Mouse (Mus musculus) midbrain, embryonic 11.5 days (tissue): Measurements from ENCODE around the gene Aldh1a1. TPM values are rescaled to one million over a fixed set of nuclear protein-coding genes. Genes with fewer than 3 reads are reported as not detected.
"Not testable (repeated sequence)": the region's sequence is repeated elsewhere in the genome, so short reads cannot be mapped to it uniquely, and the experiment has no call there.

ENCODE experiments used
- ATAC-seq: fragments of 200-750 bp; cut with Nextera tagmentation; 2 replicates; pipeline ENCODE4 v1.8.0; 2017; ENCODE audit warnings: moderate TSS enrichment, moderate library complexity; ENCODE audit not compliant: low FRiP score
- DNase-seq: peaks from one replicate; pipeline ENCODE4 v3.0.0; 2015; ENCODE audit warnings: low spot score; ENCODE audit errors: missing footprints
- H3K27ac ChIP-seq: fragments of 300-500 bp; sonication (generic); 2 replicates; pipeline ENCODE4 v1.5.1; 2014; ENCODE audit warnings: low read depth, low read length
- H3K27me3 ChIP-seq: fragments of 300-500 bp; sonication (generic); 2 replicates; pipeline ENCODE4 v1.6.1; 2014; ENCODE audit warnings: mild to moderate bottlenecking, low read length, moderate library complexity, mixed read lengths; ENCODE audit not compliant: control insufficient read depth, insufficient read depth
- H3K36me3 ChIP-seq: fragments of 300-500 bp; sonication (generic); 2 replicates; pipeline ENCODE4 v1.6.1; 2014; ENCODE audit warnings: mild to moderate bottlenecking, low read length, moderate library complexity, mixed read lengths; ENCODE audit not compliant: control insufficient read depth, insufficient read depth
- H3K4me1 ChIP-seq: fragments of 300-500 bp; sonication (generic); 2 replicates; pipeline ENCODE4 v1.6.1; 2014; ENCODE audit warnings: low read length; ENCODE audit not compliant: control insufficient read depth, insufficient read depth
- H3K4me2 ChIP-seq: fragments of 300-500 bp; sonication (generic); 2 replicates; pipeline ENCODE4 v1.6.1; 2014; ENCODE audit warnings: mild to moderate bottlenecking, moderate library complexity
- H3K4me3 ChIP-seq: fragments of 300-500 bp; sonication (generic); 2 replicates; pipeline ENCODE4 v1.5.1; 2014; ENCODE audit warnings: low read depth, low read length
- H3K9ac ChIP-seq: fragments of 300-500 bp; sonication (generic); 2 replicates; pipeline ENCODE4 v1.6.1; 2014; ENCODE audit warnings: low read length
- H3K9me3 ChIP-seq: fragments of 300-500 bp; sonication (generic); 2 replicates; pipeline ENCODE4 v1.6.1; 2016; ENCODE audit warnings: low read length; ENCODE audit not compliant: control insufficient read depth
- WGBS: fragments of 180-500 bp; shearing (Covaris S2); extraction: QIAGEN DNeasy Blood & Tissue Kit; methylation state at CpG from one replicate; pipeline ENCODE4 v1.1.7; 2014; 5-methylcytosine and 5-hydroxymethylcytosine counted together
- polyA plus RNA-seq: library from polyadenylated mRNA; unstranded; fragments of >200 nt; fragmentation: Nextera tagmentation; extraction: Ambion mirVana; gene quantifications from 2 replicates; pipeline ENCODE4 v1.2.1, GENCODE M21; 2014

The Aldh1a1 gene
- polyA plus RNA-seq, 1 experiment from 2014 or later = 0.81 TPM

DNA sequence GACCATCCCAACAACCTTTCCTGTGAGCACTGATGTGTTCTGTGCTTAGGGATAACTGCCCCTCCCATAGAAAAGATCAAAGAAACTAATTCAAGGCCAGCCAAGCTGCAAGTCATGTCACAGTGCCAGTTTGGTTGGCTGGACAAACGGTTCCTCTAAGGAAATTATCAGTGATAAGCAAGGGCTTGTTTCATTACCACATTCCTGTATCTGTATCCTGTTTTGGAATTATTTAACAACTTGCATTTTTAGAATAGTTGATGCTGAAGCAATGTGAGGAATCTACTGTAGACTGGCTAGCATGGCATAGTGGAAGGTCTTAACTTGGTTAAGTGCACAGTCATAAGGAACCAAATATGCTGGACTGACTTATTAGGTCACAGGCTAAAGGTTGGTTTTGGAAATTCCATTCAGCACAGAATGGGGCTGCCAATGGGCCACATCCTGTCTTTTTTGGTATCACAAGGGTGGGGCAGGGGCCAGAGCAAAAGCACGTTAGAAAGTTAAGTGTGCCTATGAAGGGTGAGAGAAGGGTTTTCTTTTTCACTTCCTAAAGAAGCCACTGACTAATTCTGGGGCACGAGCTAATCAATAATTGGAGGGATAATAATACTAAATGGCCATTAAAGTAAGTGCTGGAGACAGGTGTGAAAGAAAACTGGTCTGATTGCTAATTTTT is 121.9 kb downstream of the Aldh1a1 start:
- no peaks in the 10 kb centered on the region for H3K4me1 ChIP-seq
- no peak overlapping the region for H3K27ac ChIP-seq
- no peak overlapping the region for H3K9ac ChIP-seq
- H3K9me3 ChIP-seq = no peaks in the 10 kb centered on the region
- H3K27me3 ChIP-seq = no peaks in the 10 kb centered on the region
- WGBS = 77% methylated on average over 3 of the region's 3 CpGs
- no peak overlapping the region for H3K4me3 ChIP-seq
- H3K36me3 ChIP-seq = no peaks in the 10 kb centered on the region
- no peak overlapping the region for H3K4me2 ChIP-seq
- ATAC-seq (no peak), DNase-seq (no peak)

DNA sequence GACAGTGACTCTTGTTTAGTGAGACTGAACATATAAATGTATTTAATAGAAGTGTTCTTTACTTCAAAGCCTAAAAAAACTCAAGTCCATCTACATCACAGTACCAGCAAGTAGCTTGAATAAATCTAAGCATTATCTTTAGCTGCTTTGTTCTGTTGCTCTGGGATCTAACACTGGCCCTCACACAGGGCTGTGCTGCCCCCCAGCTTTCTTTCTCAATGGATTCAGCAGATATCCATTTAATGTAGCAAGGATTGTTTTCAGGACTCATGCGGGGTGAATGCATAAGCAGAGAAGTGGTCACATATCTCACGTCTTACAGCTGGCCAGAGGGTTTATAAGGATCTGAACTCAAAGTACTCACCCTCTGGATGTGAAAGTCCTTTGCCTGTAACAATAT is 129.9 kb downstream of the Aldh1a1 start:
- no peak for DNase-seq
- ATAC-seq = peak; percentile 79
- H3K4me1 ChIP-seq = 0 out of 2 replicates have a peak, but pooled peaks cover 2% of the 10 kb centered on the region

DNA sequence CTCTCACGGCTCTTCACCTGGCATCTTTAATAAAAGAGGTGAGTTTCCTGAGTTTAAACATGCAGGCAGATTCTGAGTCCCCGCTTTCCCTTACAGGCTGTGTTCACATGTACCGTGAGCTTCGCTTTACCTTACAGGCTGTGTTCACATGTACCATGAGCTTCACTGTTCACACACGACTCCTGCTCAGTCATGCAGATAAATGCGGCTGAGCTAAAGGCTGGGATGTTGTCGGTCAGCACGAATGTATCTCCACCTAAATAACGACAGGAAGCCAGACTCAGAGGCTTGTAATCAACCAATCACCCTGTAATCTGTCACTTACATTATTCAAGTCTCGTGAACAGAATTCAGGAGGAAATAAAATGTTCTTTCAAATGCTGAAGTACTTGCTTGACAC is 130.9 kb downstream of the Aldh1a1 start:
- Histone ChIP-seq H3K9ac (no peak overlapping the region), H3K27ac (no peak overlapping the region), H3K9me3 (no peaks in the 10 kb centered on the region), H3K4me1 (0 out of 2 replicates have a peak, but pooled peaks cover 2% of the 10 kb centered on the region), H3K4me2 (no peak overlapping the region), H3K36me3 (no peaks in the 10 kb centered on the region), H3K4me3 (no peak overlapping the region), H3K27me3 (no peaks in the 10 kb centered on the region)
- WGBS = 66% methylated on average over 10 of the region's 10 CpGs
- no peak for DNase-seq
- ATAC-seq = no peak

More for the DNA sequence above, 129.9 kb downstream of the Aldh1a1 start:
- no peaks in the 10 kb centered on the region for H3K27me3 ChIP-seq
- no peak overlapping the region for H3K27ac ChIP-seq
- no peaks in the 10 kb centered on the region for H3K9me3 ChIP-seq
- no peak overlapping the region for H3K9ac ChIP-seq
- no peak overlapping the region for H3K4me3 ChIP-seq
- no peak overlapping the region for H3K4me2 ChIP-seq
- 28% methylated on average over 2 of the region's 2 CpGs for WGBS
- H3K36me3 ChIP-seq = no peaks in the 10 kb centered on the region

DNA sequence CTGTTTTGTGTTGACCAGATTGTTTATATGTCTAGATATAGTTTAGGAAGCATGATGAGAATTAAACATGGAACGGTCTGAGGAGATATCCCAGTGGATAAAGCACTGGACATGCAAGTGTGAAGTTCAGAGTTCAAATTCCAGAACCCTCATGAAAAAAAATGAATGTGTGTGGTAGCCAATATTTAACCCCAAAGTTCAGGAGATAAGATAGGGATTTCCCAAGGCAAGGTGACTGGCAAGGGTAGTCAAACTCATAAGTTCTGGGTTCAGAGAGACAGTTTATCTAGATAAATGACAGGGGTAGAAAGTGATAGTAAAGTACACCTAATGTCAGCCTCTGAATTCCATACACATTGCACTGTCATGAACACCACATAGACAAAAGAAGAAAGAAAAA is 138.5 kb downstream of the Aldh1a1 start:
- Histone ChIP-seq H3K4me1 (no peaks in the 10 kb centered on the region; the same call in 1 of the 2 replicates), H3K27me3 (no peaks in the 10 kb centered on the region), H3K36me3 (no peaks in the 10 kb centered on the region), H3K4me3 (no peak overlapping the region), H3K4me2 (no peak overlapping the region), H3K27ac (no peak overlapping the region), H3K9me3 (no peaks in the 10 kb centered on the region), H3K9ac (no peak overlapping the region)
- WGBS = 93% methylated on average over 1 of the region's 1 CpGs
- no peak for DNase-seq
- no peak for ATAC-seq

DNA sequence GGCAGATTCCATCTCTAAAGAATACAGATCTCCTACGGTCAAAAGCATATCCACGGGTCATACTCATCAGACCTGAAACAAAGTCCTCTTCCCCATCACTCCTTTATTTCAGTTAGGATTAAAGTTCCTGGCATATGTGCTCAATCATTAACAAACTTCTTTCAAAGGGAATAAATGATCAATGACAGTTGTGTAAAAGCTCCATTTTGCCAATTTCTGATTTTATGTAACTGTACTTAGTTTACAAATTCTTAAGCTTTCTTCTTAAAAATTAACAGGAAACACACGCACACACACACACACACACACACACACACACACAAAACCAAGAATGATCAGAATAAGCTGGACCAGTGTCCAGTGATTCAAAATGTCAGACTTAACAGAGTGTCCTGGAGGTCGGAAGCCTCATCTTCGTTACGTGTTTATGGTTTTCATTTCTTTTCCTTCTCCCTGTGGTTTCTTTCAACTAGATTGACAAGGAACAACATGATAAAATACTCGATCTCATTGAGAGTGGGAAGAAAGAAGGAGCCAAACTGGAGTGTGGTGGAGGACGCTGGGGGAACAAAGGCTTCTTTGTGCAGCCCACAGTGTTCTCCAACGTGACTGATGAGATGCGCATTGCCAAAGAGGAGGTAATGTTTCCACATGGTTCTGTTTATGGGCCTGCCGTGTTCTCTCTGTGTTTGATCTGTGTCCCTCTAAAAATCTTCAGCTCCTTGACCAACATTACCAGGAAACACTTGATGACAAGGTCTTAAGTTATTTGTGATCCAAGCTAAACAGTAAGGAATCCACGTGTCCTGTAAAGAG is 141.6 kb downstream of the Aldh1a1 start:
- H3K4me1 ChIP-seq = no peaks in the 10 kb centered on the region; the same call in 1 of the 2 replicates
- no peaks in the 10 kb centered on the region for H3K27me3 ChIP-seq
- H3K9me3 ChIP-seq = no peaks in the 10 kb centered on the region
- WGBS = 45% methylated on average over 12 of the region's 12 CpGs
- no peak overlapping the region for H3K27ac ChIP-seq
- ATAC-seq (peak; percentile 88), DNase-seq (peak; percentile 88)
- H3K4me3 ChIP-seq = no peak overlapping the region
- H3K9ac ChIP-seq = no peak overlapping the region
- H3K36me3 ChIP-seq = no peaks in the 10 kb centered on the region
- no peak overlapping the region for H3K4me2 ChIP-seq

DNA sequence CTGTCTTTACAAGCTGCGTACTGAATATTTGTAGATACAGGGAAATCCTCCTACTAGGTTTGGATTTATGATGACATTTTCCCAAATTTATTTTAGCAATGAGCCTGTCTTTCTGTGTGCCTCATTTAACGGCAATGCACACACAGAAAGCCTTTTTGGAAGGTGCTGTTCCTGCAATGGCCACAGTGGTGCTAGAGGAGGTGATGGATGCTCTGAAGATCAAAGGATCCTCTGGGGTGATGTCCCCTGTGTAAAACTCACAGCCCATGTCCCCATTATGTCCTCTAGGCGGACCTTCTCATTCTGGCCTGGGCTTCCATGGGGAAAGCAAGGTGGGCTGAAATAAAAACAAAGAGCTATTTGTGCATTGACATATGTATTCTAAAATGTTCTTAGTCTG is 151.8 kb downstream of the Aldh1a1 start:
- Histone ChIP-seq H3K9ac (no peak overlapping the region), H3K4me1 (no peaks in the 10 kb centered on the region), H3K9me3 (no peaks in the 10 kb centered on the region), H3K4me2 (no peak overlapping the region), H3K4me3 (no peak overlapping the region), H3K27ac (no peak overlapping the region), H3K27me3 (no peaks in the 10 kb centered on the region), H3K36me3 (no peaks in the 10 kb centered on the region)
- ATAC-seq = no peak
- DNase-seq = no peak
- 68% methylated on average over 3 of the region's 3 CpGs for WGBS

DNA sequence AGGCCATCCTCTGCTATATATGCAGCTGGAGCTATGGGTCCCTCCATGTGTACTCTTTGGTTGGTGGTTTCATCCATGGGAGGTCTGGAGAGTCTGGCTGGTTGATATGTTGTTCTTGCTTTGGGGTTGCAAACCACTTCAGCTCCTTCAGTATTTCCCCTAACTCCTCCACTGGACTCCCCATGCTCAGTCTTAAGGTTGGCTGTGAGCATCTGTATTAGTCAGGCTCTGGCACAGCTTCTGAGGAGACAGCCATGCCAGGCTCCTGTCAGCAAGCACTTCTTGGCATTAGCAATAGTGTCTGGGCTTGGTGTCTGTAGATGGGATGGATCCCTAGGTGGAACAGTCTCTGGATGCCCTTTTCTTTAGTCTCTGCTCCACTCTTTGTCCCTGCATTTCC is 155.0 kb downstream of the Aldh1a1 start:
- not testable (repeated sequence) for H3K4me3 ChIP-seq, H3K27ac ChIP-seq, H3K4me2 ChIP-seq, H3K27me3 ChIP-seq, H3K9ac ChIP-seq, ATAC-seq, H3K36me3 ChIP-seq, H3K4me1 ChIP-seq, H3K9me3 ChIP-seq, DNase-seq

DNA sequence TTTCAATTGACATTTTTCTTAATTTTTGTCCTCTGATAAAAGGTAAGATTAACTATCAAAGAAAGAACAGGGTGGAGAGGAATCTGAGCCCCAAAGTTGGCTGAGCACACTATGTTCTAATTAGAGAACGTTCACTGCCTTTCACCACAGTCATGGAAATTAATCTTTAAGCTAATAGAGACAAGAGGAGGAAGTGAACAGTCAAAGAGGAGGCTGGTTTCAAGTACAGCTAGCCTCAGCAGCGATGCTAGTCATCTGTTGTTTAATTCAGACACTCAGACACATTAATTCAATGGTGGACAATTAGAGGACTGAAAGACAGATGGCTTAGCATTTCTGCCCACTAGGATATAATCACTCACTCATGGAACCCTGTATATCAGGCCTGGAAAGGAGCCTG is 157.5 kb downstream of the Aldh1a1 start:
- WGBS = 39% methylated on average over 2 of the region's 2 CpGs
- Histone ChIP-seq H3K4me1 (no peaks in the 10 kb centered on the region), H3K4me3 (no peak overlapping the region), H3K9me3 (no peaks in the 10 kb centered on the region), H3K27ac (no peak overlapping the region), H3K36me3 (no peaks in the 10 kb centered on the region), H3K4me2 (no peak overlapping the region), H3K27me3 (no peaks in the 10 kb centered on the region), H3K9ac (no peak overlapping the region)
- ATAC-seq = peak; percentile 67; the same call in 1 of the 2 replicates
- DNase-seq = no peak

DNA sequence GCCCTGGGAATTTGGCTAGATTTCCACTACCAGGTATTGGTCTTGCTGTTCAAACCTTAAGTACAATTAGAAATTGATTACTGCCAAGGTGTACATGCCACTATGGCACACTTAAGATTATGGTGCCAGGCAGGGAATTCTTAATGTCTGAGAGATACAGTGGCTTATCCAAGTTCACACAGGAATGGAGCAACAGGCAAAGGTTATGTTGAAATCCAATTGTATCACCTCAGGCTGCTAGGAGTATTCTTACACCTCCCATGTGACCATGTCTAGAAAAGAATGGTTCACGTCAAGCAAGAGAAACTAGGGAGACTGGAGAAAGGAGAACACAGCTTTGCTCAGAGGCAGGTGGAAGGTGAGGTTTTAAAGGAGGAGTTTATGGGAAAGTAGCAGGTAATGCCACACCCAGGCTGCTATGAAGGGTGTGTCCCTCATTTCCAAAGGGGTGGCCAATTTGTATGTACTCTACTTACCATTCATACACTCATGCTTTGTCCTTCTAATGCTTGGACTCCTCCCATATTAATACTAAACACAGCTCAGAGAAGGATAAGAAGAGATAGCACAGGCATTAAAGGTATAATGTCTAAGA is 160.7 kb downstream of the Aldh1a1 start:
- Histone ChIP-seq H3K27me3 (no peaks in the 10 kb centered on the region), H3K4me3 (no peak overlapping the region), H3K9me3 (no peaks in the 10 kb centered on the region), H3K36me3 (no peaks in the 10 kb centered on the region), H3K9ac (no peak overlapping the region), H3K4me1 (no peaks in the 10 kb centered on the region), H3K4me2 (no peak overlapping the region), H3K27ac (no peak overlapping the region)
- 88% methylated on average over 1 of the region's 1 CpGs for WGBS
- ATAC-seq = no peak
- DNase-seq = no peak
